Comparison of ENCODE assay signal across 20 mouse cellular contexts in the genomic region with DNA sequence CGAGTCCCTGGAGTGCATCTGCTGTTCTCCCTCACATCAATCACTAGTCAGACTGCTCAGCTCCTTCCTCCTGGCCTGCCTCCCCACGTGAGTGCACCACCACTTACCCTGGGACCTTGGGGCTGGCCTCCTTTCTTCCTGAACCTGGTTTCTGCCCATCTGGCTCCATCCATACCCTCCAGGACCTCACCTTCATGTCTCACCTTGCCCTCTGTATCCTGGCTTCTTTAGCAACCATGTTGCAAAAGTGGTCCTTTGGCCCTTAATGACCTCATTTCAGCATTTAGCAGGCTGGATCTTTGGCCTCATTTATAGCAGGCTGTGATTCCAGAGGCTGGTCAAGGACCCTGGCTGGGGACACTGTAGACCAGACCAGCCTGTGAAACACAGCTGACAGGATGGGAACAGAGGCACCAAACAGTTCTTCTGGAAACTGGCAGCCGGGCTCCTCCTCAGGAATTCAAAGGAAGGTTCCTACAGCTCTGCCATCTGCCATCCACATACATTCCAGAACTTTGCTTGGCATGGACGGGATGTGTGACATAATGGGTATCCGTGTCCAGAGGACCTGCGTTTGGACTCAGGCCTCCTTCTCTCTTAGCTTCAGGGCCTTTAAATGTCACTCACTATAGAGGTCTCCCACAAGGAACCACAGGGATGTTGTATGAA. TPM values are rescaled to one million over a fixed set of nuclear protein-coding genes. Genes with fewer than 3 reads are reported as not detected.
A peak's percentile ranks its signal among the peaks of the same experiment; 100 is the strongest.
DNase-seq lines count a peak whose midpoint lies in the region; ATAC-seq lines count a peak whose summit lies in the region.
"Had no signal": no experiment of that assay in that cellular context is flagged by ENCODE, and none has a peak within 500 bp of the region (broad histone marks: within the 10 kb centered on the region; RNA-seq: fewer than 3 reads in every experiment).

No protein-coding gene starts in this region.

- DNase-seq in kidney, adult 11 months: no peak
- peak; percentile 46 to 67 for DNase-seq in right cerebral cortex, postnatal 10 days (ENCODE audit: low spot score in 2 of 2)
- no peak for DNase-seq in right cerebral cortex, adult 2 months (ENCODE audit: low spot score in 2 of 2)
- DNase-seq in cerebellum, adult 8-10 months: peak; percentile 92
- DNase-seq in limb, embryonic 10.5 days (ENCODE audit: low spot score): no peak
- DNase-seq in B cell, adult 2 months: no peak
- no peak for DNase-seq in gastrocnemius, postnatal 4 days (ENCODE audit: low spot score in 2 of 2)
- DNase-seq: embryo, embryonic 11 days; forebrain, postnatal 0 days; gastrocnemius, adult 2 months; heart, adult 18-20 months; liver, embryonic 13.5 days; thymus, postnatal 14 days had no signal

- H3K4me3 ChIP-seq in kidney, embryonic 14.5 days (ENCODE audit: low read length): no peak overlapping the region
- H3K4me3 ChIP-seq in limb, embryonic 10.5 days: no peak overlapping the region
- H3K4me3 ChIP-seq: gastrocnemius, adult 2 months; heart, embryonic 13.5 days; hindbrain, embryonic 13.5 days; intestine, embryonic 15.5 days; liver, embryonic 13.5 days; megakaryocyte, embryonic 14.5 days; midbrain, embryonic 15.5 days had no signal

- no peaks in the 10 kb centered on the region for H3K36me3 ChIP-seq in kidney, embryonic 14.5 days (ENCODE audit: control insufficient read depth, insufficient read depth, low read length)
- no peaks in the 10 kb centered on the region for H3K36me3 ChIP-seq in limb, embryonic 10.5 days
- H3K36me3 ChIP-seq: heart, embryonic 13.5 days; hindbrain, embryonic 13.5 days; intestine, embryonic 15.5 days; liver, embryonic 13.5 days; midbrain, embryonic 15.5 days had no signal

- no peaks in the 10 kb centered on the region for H3K4me1 ChIP-seq in kidney, embryonic 14.5 days (ENCODE audit: control insufficient read depth, insufficient read depth, low read length)
- H3K4me1 ChIP-seq in limb, embryonic 10.5 days: peaks cover 6% of the 10 kb centered on the region; the same call in 1 of the 2 replicates
- H3K4me1 ChIP-seq: heart, embryonic 13.5 days; hindbrain, embryonic 13.5 days; intestine, embryonic 15.5 days; liver, embryonic 13.5 days; midbrain, embryonic 15.5 days had no signal

- H3K9ac ChIP-seq in kidney, embryonic 14.5 days (ENCODE audit: low read depth, low read length): no peak overlapping the region
- H3K9ac ChIP-seq: forebrain, postnatal 0 days; heart, embryonic 13.5 days; hindbrain, embryonic 13.5 days; intestine, embryonic 15.5 days; liver, embryonic 13.5 days; midbrain, embryonic 15.5 days had no signal

- no peak overlapping the region for H3K27ac ChIP-seq in kidney, embryonic 14.5 days (ENCODE audit: low read depth, low read length)
- H3K27ac ChIP-seq in limb, embryonic 10.5 days: peak overlapping the region; percentile 6; the same call in 1 of the 2 replicates
- H3K27ac ChIP-seq: gastrocnemius, adult 2 months; heart, embryonic 13.5 days; hindbrain, embryonic 13.5 days; intestine, embryonic 15.5 days; liver, embryonic 13.5 days; midbrain, embryonic 15.5 days had no signal

- ATAC-seq in kidney, embryonic 14.5 days (ENCODE audit: low FRiP score, low TSS enrichment): peak; percentile 39; the same call in 1 of the 2 replicates
- ATAC-seq: forebrain, postnatal 0 days; intestine, embryonic 15.5 days; lung, postnatal 0 days; midbrain, embryonic 15.5 days had no signal

- no peak overlapping the region for H3K4me2 ChIP-seq in kidney, embryonic 14.5 days (replicated peaks; ENCODE audit: low read depth, low read length)
- H3K4me2 ChIP-seq: heart, embryonic 13.5 days; hindbrain, embryonic 13.5 days; intestine, embryonic 15.5 days; liver, embryonic 13.5 days; midbrain, embryonic 15.5 days had no signal

- no peaks in the 10 kb centered on the region for H3K27me3 ChIP-seq in kidney, embryonic 14.5 days (ENCODE audit: control insufficient read depth, insufficient read depth, low read length)
- H3K27me3 ChIP-seq in limb, embryonic 10.5 days (ENCODE audit: low read depth, poor library complexity, severe bottlenecking): no peaks in the 10 kb centered on the region
- H3K27me3 ChIP-seq: hindbrain, embryonic 13.5 days; intestine, embryonic 15.5 days; liver, embryonic 13.5 days; midbrain, embryonic 15.5 days had no signal

- H3K9me3 ChIP-seq in kidney, embryonic 14.5 days (ENCODE audit: control insufficient read depth, low read length): no peaks in the 10 kb centered on the region
- H3K9me3 ChIP-seq in limb, embryonic 10.5 days (replicated peaks): no peaks in the 10 kb centered on the region
- H3K9me3 ChIP-seq: heart, embryonic 13.5 days; hindbrain, embryonic 13.5 days; intestine, embryonic 15.5 days; liver, embryonic 13.5 days; megakaryocyte, embryonic 14.5 days; midbrain, embryonic 15.5 days had no signal

- 60% methylated on average over 6 of the region's 6 CpGs for WGBS in kidney, embryonic 14.5 days
- WGBS in limb, embryonic 10.5 days: 64% methylated on average over 6 of the region's 6 CpGs

RNA-seq across cellular contexts. Expression of a gene that starts 60.0 kb away (rescaled TPM):
- 41.9 and 57.3 TPM in 2 replicates for polyA plus RNA-seq in kidney, embryonic 14.5 days (2014; fragmentation: Nextera tagmentation; extraction: Ambion mirVana)
- polyA plus RNA-seq in limb, embryonic 10.5 days (2016; fragmentation: Nextera tagmentation; extraction: Ambion mirVana): 245 and 261 TPM in 2 replicates
- 10 to 100 TPM; 31.8 to 33.1 TPM for total RNA-seq in gastrocnemius, postnatal 4 days (2021)

Comparison
In these comparisons a context has a peak if more than half of its experiments do, and no peak if none do; other contexts are left out.
1. DNase-seq: peak in right cerebral cortex, postnatal 10 days (2 of 2) and cerebellum, adult 8-10 months (single experiment); none in kidney, adult 11 months (single experiment), right cerebral cortex, adult 2 months (0 of 2), limb, embryonic 10.5 days (single experiment), B cell, adult 2 months (0 of 2) and gastrocnemius, postnatal 4 days (0 of 2).